Mouse (Mus musculus) cerebellum, adult 2 months (tissue): ENCODE results near the gene Zfp867.

Experiments
- CTCF ChIP-seq: fragments of 200-500 bp; IDR thresholded peaks from 2 replicates; pipeline ENCODE4 v1.5.1; 2011; ENCODE audit warnings: low read depth, mild to moderate bottlenecking, control low read depth, low read length, moderate library complexity, borderline replicate concordance; ENCODE audit not compliant: insufficient read depth
- POLR2A ChIP-seq: fragments of 200-500 bp; IDR thresholded peaks from 2 replicates; pipeline ENCODE4 v1.6.1; 2011; ENCODE audit warnings: low read length, control low read depth, borderline replicate concordance; ENCODE audit not compliant: insufficient read depth

GRCm38 (mm10) chr11:59519741-59520495, 47.6 kb upstream of the Zfp867 start:
- TF ChIP-seq CTCF (no peak), POLR2A (no peak)
